Mouse (Mus musculus) regulatory T cell (primary cell): ENCODE measurements at regions not wholly inside any gene's neighbourhood (a gene's known extent, or its start where the extent isn't known, plus 50 kb on each side); places are given as distances from the start of the nearest gene placed in this dataset.

Experiments
- in situ Hi-C: fragments of 300-600 bp; cut with MboI, MseI; formaldehyde crosslinking; loops from one replicate; pipeline ENCODE4 v1.15.1; 2025; ENCODE audit warnings: high pct_unique_total_duplicates

- in situ Hi-C loops: no loop called here
Observed at GRCm38 (mm10) chr3:123754011-123754610, 63.5 kb upstream of the Ndst3 start.

GRCm38 (mm10) chr3:123754927-123755326 is 64.3 kb upstream of the Ndst3 start:
- in situ Hi-C loops: no loop called here

- in situ Hi-C loops: no loop called here
Observed at GRCm38 (mm10) chr3:123765911-123766556, 75.4 kb upstream of the Ndst3 start.

- in situ Hi-C loops: no loop called here
Observed at GRCm38 (mm10) chr3:123766557-123766913, 75.9 kb upstream of the Ndst3 start.

- in situ Hi-C loops: no loop called here
Observed at GRCm38 (mm10) chr3:123780507-123780906, 89.9 kb upstream of the Ndst3 start.

GRCm38 (mm10) chr3:123781581-123781980 is 90.9 kb upstream of the Ndst3 start:
- in situ Hi-C loops: no loop called here

GRCm38 (mm10) chr3:123784127-123784526 is 93.5 kb upstream of the Ndst3 start:
- in situ Hi-C loops: no loop called here

GRCm38 (mm10) chr3:123794011-123794410 is 103.4 kb upstream of the Ndst3 start:
- in situ Hi-C loops: no loop called here

- in situ Hi-C loops: no loop called here
Observed at GRCm38 (mm10) chr3:123805338-123805737, 114.7 kb upstream of the Ndst3 start.

GRCm38 (mm10) chr3:123806050-123806449 is 115.4 kb upstream of the Ndst3 start:
- in situ Hi-C loops: no loop called here

- in situ Hi-C loops: no loop called here
Observed at GRCm38 (mm10) chr3:123806546-123806945, 115.9 kb upstream of the Ndst3 start.

GRCm38 (mm10) chr3:123810018-123810942 is 119.6 kb upstream of the Ndst3 start:
- in situ Hi-C loops: no loop called here

GRCm38 (mm10) chr3:123810943-123811499 is 120.4 kb upstream of the Ndst3 start:
- in situ Hi-C loops: no loop called here

- in situ Hi-C loops: no loop called here
Observed at GRCm38 (mm10) chr3:123828790-123829189, 138.1 kb upstream of the Ndst3 start.

- in situ Hi-C loops: no loop called here
Observed at GRCm38 (mm10) chr3:123838385-123839170, 147.9 kb upstream of the Ndst3 start.

- in situ Hi-C loops: no loop called here
Observed at GRCm38 (mm10) chr3:123846554-123846953, 155.9 kb upstream of the Ndst3 start.

- in situ Hi-C loops: no loop called here
Observed at GRCm38 (mm10) chr3:123848663-123849062, 158.0 kb upstream of the Ndst3 start.

GRCm38 (mm10) chr3:123852889-123853288 is 162.2 kb upstream of the Ndst3 start:
- in situ Hi-C loops: no loop called here

GRCm38 (mm10) chr3:123873709-123874108 is 183.1 kb upstream of the Ndst3 start:
- in situ Hi-C loops: no loop called here

GRCm38 (mm10) chr3:123893691-123894090 is 203.0 kb upstream of the Ndst3 start:
- in situ Hi-C loops: no loop called here

- in situ Hi-C loops: no loop called here
Observed at GRCm38 (mm10) chr3:123905928-123906721, 215.5 kb upstream of the Ndst3 start.
